Mouse (Mus musculus) thymus, adult 2 months (tissue): Measurements from ENCODE around the gene Gpc6.

Source experiments
- CTCF ChIP-seq: fragments of 200-500 bp; IDR thresholded peaks from 2 replicates; pipeline ENCODE4 v1.5.1; 2012; ENCODE audit warnings: mild to moderate bottlenecking, control low read depth, low read length, moderate library complexity, borderline replicate concordance; ENCODE audit not compliant: control insufficient read depth, poor library complexity, insufficient read depth; ENCODE audit errors: extremely low read depth
- POLR2A ChIP-seq: fragments of 200-500 bp; IDR thresholded peaks from 2 replicates; pipeline ENCODE4 v1.6.1; 2012; ENCODE audit warnings: mild to moderate bottlenecking, low read length, control low read depth, moderate library complexity; ENCODE audit not compliant: control insufficient read depth, poor library complexity, insufficient read depth; ENCODE audit errors: extremely low read depth

DNA sequence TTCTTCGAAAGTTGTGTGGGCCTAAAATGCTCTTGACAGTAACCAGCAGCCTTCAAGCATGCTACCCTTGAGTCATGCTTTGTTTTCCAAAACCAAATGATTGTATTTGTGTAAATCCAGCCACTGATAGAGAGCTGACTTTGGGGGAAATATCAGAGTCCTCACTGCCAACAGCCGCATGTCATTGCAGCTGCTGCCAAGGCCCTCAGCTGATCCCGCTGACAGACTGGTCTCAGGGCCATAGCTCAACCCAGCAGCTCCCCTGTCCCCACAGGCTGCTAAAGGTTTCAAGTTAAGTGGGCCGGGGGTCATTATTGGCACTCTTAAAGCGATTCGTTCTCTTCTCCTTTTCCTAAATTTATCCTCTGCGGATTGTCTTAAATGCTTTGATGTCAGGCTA, 966.3 kb downstream of the Gpc6 start:
- no peak for TF ChIP-seq CTCF
- no peak for TF ChIP-seq POLR2A
